Mouse (Mus musculus): ENCODE data around the gene Zxdc. TPM values are rescaled to one million over a fixed set of nuclear protein-coding genes. Genes with fewer than 3 reads are reported as not detected.

The Zxdc gene
- total RNA-seq, 2 experiments from 2014 or later = 15.8 to 16.3 TPM

GRCm38 (mm10) chr6:90437041-90437440 is 67.7 kb downstream of the Zxdc start:
- DNase-seq = no peak
- intact Hi-C loops (cut with DNase I) = no loop called here

GRCm38 (mm10) chr6:90446883-90447282 is 77.6 kb downstream of the Zxdc start:
- intact Hi-C loops (cut with DNase I) = no loop called here
- no peak for DNase-seq

- intact Hi-C loops (cut with DNase I) = loop anchor here (1.0 to 5.0 kb wide), 2 partner anchors 65 to 127 kb away; no protein-coding TSS in a partner anchor
- DNase-seq = peak; percentile 91 to 95
Observed at GRCm38 (mm10) chr6:90450179-90450578, 80.9 kb downstream of the Zxdc start.

GRCm38 (mm10) chr6:90450697-90451096 is 81.4 kb downstream of the Zxdc start:
- peak; percentile 67 to 81 for DNase-seq
- intact Hi-C loops (cut with DNase I) = loop anchor here (1.0 to 5.0 kb wide), 2 partner anchors 65 to 127 kb away; no protein-coding TSS in a partner anchor

GRCm38 (mm10) chr6:90451512-90451911 is 82.2 kb downstream of the Zxdc start:
- intact Hi-C loops (cut with DNase I) = loop anchor here (5.0 kb wide), 1 partner anchor 126 kb away; no protein-coding TSS in a partner anchor
- no peak for DNase-seq

- no peak for DNase-seq
- intact Hi-C loops (cut with DNase I) = loop anchor here (5.0 kb wide), 1 partner anchor 125 kb away; no protein-coding TSS in a partner anchor
Observed at GRCm38 (mm10) chr6:90452603-90453002, 83.3 kb downstream of the Zxdc start.

Other genes starting within 250 kb of the Zxdc start
- not detected for gene Vmn1r51, start 246.9 kb upstream of the Zxdc start, total RNA-seq (2021)
- not detected for gene Vmn1r52, start 194.7 kb upstream of the Zxdc start, total RNA-seq (2021)
- not detected for gene V1ra8, start 166.7 kb upstream of the Zxdc start, total RNA-seq (2021)
- not detected for gene Vmn1r53, start 145.1 kb upstream of the Zxdc start, total RNA-seq (2021)
- gene Vmn1r54, start 123.2 kb upstream of the Zxdc start, total RNA-seq (2021) = not detected
- not detected for gene BC048671, start 68.3 kb upstream of the Zxdc start, total RNA-seq (2021)
- under 1 TPM in 1 of 2 experiments, not detected in 1; 0.12 TPM for gene Chst13, start 44.3 kb upstream of the Zxdc start, total RNA-seq (2021)
- not detected for gene Uroc1, start 36.2 kb upstream of the Zxdc start, total RNA-seq (2021)
- gene Cfap100, start 59.3 kb downstream of the Zxdc start, total RNA-seq (2021) = under 1 TPM in 1 of 2 experiments, not detected in 1; 0.14 TPM
- 10 to 100 TPM; 43.5 to 44.3 TPM for gene Klf15, start 93.1 kb downstream of the Zxdc start, total RNA-seq (2021)
- gene Aldh1l1, start 116.9 kb downstream of the Zxdc start, total RNA-seq (2021) = 1 to 10 TPM in 1 of 2 experiments, under 1 TPM in 1; 0.90 to 2.7 TPM
- 10 to 100 TPM; 45.1 to 46.8 TPM for gene Slc41a3, start 235.2 kb downstream of the Zxdc start, total RNA-seq (2021)